Mouse (Mus musculus): ENCODE results near the gene Gsdma3.
"Not testable (repeated sequence)": the region's sequence is repeated elsewhere in the genome, so short reads cannot be mapped to it uniquely, and the experiment has no call there.

GRCm38 (mm10) chr11:98680595-98680994, 54.4 kb downstream of the Gsdma3 start:
- TF ChIP-seq CTCF (IDR thresholded peaks at IDR 0.05; ENCODE audit: borderline replicate concordance, control insufficient read depth, extremely low read depth, insufficient read depth, low read length, poor library complexity); POLR2A (IDR thresholded peaks at IDR 0.05; ENCODE audit: control insufficient read depth, extremely low read depth, insufficient read depth, low read length, poor library complexity): not testable (repeated sequence)
